Mouse (Mus musculus) cerebellum, adult 11-12 months (tissue): ENCODE data around the gene P2ry14.
"Not testable (repeated sequence)": the region's sequence is repeated elsewhere in the genome, so short reads cannot be mapped to it uniquely, and the experiment has no call there.

ENCODE experiments used
- DNase-seq: peaks from one replicate; pipeline ENCODE4 v3.0.0; 2022

The P2ry14 gene

DNA sequence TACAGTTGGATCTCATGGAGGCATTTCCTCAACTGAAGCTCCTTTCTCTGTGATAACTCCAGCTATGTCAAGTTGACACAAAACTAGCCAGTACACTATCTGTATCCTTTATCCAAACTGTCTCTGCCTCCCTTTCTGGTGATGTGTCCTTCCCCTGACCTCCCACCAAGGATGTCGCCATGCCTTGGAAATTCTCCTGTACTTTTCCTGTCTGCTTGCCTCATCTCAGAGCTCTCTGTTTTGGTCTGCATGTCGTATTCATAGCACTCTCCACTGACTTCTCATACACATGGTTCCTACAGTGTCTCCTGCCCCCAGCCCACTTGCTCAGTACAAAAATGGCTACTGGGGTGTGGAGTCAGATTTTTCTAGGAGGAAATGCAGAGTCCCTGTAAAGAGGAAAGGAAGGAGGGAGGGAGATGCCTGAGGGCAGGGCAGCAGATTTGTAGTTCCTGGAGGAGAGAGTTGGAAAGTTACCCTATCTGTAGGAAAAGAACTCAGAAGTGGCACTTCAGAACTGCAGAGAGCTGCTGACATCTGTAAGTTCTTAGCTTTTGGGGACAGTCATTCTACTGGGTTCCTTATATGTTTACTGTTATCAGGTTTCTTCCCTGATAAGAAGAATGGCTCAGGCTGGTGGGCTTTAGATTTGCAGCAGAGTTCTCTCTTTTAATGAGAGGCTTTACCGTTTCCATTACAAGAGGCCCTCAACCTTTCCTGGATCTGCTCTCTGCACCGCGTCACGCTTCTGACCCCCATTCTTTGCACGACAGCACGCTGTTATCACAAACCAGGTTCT lies 11.7 kb downstream of the P2ry14 start:
- no peak for DNase-seq

DNA sequence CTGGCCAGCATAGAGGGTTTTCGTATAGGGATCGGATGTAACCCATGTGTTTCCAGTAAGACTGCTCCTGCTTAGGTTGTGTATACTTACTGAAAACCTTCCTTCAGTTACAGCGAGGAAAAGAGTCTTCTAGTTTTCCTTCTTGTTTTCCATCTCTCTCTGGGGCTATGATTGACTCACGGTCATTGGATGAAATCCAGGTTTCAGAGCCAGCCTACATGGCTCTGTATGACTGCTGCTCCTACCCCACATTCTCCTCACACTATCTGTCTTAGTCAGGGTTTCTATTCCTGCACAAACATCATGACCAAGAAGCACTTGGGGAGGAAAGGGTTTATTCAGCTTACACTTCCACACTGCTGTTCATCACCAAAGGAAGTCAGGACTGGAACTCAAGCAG lies 12.5 kb downstream of the P2ry14 start:
- DNase-seq = not testable (repeated sequence)

DNA sequence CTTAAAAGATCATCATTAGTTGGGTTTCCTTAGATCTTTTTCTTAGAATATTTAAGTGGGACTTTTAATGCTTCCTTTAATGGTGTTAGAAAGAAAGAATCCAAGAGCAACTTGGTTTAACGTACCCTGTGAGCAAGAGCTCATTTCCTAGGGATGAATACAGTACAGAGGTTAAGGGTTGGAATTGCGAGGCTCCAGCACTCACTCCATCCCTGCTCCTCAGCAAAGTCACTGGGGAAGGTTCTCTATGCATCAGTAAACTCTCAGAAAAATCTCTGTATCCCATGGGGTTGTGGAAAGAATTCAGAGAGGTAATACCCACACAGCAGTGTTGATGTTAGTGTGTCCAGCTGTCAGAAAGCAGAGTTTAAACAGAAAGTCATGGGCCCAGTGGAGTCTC lies 13.3 kb downstream of the P2ry14 start:
- no peak for DNase-seq

DNA sequence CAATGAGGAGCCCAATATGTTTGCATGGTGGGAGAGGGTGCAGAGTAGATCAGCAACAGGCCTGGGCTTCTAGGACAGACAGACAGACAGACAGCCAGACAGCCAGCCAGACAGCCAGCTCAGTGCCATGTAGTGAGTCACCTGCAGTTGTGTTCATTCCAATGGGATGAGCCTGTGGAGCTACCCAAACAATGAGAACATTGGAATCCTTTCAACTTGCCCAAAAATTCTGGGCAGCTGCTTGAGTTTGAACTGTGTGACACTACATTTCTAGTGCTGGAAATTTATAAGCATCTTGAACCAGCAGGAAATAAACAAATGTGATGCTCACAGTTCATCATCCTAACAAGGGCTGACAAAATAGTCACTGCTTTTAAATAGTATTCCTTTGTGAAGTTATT lies 13.8 kb downstream of the P2ry14 start:
- no peak for DNase-seq

DNA sequence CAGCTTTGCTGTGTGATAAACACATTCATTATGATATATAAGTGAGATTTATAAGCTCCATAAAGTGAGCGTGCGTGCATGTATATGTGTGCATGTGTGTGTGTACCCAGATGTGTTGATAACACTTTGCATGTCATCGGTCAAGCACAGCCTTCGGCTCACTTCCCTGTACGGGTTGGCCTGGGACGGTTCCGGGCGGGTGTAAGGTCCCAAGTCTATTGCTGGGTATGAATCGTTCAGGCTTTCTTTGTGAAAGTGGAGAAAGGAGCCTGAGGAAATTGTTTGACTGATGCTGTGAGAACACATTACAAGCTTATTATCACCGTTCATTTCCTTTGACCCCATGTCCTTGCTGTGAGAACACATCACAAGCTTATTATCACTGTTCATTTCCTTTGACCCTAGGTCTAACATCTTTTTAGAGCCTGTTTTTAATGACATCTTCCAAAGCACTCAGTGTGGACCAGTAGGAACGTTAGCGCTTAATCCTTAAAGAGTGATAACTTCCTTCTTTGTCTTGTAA lies 14.4 kb downstream of the P2ry14 start:
- DNase-seq = no peak

DNA sequence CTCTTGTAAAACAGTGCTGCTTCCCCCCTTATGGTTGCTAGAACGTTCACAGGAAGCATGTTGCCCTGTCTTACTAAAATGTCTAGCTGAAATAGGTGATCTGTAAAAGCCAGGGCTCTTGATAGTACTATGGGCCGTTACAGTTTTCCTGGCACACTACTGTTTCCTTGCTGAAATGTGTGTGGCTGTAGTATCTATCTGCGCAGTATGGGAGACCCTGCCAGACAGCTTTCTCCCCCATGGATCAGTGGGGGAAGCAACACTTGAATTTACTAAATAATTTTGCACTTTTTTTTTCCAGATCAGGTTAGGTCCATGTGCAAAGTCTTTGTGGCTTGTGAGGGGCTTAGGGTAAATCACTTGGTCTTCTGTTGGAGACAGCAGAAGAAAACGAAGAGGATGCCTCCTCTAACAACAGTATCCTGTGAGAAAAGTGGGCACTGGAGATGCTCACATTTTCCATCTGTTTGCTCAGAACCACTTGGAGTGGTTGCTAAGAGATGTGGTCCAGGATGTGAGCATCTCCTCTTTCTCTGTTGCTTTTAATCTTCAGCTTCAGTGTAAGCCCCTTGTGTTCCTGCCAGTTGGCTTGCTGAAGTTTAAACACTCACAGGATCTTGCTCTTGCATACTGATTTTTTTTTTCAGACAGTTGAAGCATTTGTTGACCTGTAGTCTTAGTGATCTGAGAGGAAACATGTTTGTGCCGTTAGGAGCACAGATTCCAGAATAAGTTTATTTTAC lies 17.3 kb downstream of the P2ry14 start:
- DNase-seq = no peak

DNA sequence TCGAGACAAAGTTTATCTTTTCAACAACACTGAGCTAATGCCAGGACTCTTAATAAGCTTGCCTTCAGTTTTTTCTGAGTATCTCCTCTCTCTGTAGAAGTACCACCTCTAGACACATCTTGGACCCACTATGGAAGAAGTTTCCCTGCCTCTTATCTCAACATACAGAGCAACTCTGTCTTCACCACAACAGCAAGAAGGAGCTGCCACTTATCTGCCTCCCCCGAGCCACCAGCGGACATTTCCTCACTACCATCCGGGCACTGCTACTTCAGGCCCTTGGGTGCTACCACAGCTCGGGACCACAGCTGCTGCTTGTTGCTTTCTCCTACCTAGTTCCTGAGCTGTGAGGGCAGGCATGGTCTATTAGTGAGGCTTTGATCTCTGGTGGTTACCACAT lies 20.2 kb downstream of the P2ry14 start:
- DNase-seq = no peak

DNA sequence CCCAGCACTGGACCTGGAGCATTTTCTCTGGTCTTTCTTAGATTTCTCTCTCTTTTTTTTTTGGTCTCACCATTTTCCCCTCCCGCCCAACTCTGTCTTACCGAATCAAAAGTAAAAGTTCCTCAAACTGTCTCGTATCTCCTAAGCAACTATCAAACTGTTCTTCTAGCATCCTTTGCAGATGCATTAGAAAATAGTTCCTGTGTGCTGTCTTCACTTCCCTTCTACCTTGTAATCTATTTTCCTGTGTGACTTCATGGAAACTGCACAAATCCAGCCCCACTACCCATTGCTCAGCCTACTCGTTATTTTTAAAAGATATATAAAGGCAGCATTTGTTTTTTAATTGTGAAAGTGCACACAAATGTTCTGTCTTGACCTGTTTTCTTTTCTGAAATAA lies 21.5 kb downstream of the P2ry14 start:
- no peak for DNase-seq

DNA sequence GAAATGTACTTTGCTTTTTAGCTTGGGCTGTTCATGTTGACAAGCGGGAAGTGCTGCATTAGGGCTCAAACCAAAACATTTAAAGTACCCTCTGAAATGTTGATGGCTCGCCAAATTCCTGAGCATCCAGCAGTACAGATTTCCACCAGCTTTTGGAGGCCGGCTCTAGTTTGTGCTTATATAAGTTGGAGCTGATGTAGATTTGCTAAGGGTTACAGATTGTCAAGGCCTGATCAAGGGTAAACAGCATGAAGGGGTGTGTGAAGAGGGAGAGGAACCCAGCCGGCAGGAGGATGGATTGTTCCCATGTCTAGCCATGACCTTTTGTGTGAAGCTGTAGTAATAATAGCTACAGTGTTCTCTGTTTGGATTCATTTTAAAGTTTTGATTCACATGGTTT lies 22.3 kb downstream of the P2ry14 start:
- DNase-seq = no peak

DNA sequence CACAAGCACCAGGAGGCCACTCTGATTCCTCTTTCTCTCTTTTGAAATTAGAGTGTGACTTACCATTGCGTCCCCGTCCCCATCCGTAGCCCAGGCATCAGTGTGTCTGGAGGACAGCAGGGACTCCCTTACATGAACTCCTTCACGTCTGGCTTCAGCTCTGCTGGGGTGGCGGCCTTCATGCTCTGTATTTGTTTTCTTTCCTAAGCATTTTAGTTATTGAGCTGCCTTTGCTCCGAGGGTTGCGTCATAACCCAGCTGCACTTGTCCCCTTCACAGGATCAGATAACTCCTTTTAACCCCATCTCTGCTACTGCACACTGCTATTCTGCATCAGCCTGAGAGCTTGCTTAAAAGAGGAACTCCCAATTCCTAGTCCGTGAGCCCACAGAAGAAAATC lies 23.0 kb downstream of the P2ry14 start:
- no peak for DNase-seq

DNA sequence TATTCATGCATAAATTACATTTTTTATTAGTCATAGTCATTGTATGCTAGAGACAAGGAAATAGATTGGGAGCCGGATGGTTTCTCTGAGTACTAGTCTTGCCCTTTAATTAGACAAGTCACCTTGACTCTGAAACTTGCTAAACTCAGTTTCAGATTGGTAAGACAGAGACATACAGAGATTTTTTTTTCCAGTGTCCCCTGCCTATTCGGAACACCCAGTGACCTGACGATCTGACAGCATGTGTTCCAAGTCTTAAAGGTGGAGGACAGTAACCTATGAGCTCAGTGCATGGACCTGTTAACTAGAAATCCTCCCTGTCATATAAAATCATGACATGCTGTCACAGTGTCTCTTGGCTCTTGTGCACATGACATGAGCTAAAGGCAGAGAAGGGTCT lies 23.9 kb downstream of the P2ry14 start:
- no peak for DNase-seq

DNA sequence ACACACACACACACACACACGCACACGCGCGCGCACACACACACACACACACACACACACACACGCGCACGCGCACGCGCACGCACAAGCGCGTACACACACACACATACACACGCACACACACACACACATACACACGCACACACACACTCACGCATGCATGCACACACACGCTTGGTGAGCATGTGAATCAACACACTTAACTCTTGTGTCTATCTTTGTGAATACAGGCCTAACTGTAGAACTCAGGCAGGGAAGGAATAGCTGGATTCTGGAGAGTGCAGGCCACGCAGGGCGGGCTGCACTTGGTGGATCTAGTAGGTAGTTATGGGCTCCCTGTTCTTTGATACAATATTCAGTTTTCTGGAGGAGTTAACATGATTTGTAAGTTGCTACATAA lies 24.7 kb downstream of the P2ry14 start:
- no peak for DNase-seq

DNA sequence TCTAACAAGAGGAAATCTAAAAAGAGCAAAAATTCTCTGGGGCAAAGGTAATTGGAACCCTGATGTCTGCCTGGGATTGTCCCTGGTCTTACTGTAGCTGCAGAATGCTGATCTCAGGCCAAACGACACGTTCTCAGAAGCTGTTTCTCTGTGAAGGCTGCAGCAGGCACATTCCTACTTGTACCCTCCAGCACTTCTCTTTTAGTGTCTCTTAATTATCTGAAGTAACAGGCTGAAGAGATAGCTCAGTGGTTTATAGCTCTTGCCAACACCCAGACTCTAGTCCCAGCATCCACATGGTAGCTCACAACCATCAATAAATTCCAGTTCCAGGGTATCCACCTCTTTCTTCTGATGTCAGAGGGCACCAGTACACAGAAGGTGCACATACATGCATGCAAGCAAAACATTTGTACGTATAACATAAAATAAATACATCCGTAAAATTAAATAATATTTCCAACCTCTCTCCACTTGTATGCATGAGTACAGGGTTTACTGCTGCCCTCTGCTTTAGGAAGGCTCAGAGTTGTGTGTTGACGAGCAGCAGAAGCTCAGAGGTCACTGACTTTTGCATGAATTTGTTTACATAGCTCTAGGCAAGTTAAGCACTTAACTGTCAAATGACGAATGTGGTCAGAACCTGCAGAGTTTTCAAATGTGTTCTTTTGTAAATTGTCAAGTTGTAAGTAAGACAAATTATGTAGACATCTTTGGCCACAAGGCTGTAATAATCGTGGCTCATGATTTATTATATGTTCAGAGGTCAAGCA lies 27.4 kb downstream of the P2ry14 start:
- DNase-seq = no peak

DNA sequence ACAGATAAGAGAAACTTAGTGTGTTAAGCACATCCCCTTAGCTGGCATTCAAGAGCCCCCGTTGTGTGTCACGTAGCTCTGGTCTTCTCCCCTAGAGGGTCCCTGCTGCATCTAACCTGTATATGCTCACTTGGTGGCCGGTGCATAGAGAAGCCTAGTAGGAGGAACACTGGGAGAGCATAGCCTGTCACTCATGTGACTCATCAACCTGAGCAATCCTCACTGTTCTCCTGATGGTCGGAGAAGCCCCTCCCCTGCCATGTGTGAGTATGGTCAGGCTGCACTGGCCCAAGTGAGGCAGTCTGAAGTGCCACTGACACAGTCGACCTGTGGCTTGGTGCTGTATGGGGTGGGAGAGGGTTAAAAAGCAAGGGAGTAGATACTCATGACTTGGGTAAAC lies 28.4 kb downstream of the P2ry14 start:
- no peak for DNase-seq

DNA sequence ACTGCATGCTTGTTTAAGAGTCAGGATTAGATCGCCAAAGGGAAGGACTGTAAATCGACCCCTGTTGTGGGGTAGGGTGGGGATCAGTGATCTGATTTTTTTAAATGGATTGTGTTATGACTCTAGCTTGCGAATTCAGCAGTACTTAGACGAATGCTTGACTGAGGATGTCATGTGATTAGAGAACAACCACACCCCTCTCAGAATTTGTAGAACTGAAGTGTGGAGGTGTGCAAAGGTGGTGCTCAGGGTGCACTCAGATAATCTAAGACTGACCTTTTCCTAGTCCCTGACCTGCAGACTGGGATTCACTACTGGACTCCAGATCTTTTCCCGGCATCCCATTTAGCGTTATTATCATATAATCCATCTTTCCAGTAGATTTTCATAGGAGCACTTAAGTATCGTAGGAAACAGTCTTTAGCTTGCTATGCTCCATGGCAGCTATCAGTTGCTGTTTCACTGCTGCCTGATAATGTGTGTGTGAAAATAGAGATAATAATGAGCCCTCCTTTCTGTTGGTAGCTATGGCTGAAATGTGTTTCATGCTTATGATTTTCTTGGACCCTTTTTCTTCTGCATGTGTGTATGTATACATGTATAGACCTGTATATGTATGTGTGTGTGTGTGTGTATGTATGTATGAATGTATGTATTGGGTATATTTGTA lies 31.5 kb downstream of the P2ry14 start:
- DNase-seq = no peak

DNA sequence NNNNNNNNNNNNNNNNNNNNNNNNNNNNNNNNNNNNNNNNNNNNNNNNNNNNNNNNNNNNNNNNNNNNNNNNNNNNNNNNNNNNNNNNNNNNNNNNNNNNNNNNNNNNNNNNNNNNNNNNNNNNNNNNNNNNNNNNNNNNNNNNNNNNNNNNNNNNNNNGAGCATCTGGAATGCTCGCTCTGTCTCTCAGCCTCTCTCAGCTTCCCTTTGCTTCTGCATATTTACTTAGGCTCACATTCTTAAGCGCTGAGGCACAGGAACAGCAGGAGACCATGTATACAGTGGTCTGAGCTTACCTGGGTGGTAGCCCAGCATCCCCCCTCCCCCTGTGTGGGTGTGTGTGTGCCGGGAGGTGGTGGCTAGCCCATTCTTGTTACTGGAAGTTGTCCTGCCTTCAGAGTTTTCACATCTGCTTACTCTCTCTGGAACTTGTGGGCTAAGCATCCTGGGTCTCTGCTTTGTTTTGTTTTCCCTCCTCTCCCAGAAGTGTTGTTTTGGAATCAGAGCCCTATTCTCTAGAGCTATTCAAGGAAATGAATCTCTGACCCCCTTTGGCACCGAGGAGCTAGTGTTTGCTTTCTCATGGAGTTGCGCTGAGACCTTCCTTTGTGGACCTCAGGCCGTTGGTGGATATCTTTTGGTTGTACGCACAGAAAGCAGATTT lies 32.2 kb downstream of the P2ry14 start:
- DNase-seq = no peak

DNA sequence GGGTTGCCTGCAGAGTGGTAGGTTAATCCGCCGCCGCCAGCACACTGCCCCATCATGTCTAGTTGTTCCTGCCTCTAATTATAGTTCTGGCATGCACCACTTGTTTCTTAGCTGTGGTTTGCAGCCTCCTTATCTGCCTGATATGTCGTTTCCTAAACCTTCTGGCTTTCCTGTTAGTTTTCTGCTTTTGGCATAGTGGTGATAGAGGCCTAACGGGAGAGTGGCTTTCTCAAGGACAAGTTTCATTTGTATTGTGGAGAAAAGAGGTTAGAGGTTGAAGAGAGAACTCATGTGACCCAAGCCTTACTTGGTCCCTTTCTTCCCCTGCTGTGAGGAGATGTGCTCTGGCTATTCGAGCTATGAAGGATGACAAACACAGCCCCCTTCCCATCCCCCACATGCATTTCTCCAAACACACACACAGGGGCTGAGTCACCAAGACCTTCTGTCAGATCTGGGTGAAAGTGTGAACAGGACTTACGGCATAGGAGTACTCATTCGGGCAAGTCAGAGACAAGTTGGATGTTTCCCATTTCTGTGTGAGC lies 39.4 kb downstream of the P2ry14 start:
- DNase-seq = no peak

DNA sequence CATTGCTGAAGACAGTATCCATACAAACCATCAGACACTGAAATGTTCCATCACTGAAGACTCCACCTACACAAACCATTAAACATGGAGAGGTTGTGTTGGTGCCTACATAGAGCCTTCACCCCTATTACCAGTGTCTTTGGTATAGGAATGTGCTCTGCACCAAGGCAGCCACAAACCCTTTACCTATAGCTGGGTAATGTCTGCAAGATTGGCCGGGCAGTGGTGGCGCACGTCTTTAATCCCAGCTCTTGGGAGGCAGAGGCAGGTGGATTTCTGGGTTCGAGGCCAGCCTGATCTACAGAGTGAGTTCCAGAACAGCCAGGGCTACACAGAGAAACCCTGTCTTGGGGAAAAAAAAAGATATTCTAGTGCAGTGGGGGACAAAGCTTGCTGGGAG lies 40.1 kb downstream of the P2ry14 start:
- DNase-seq = not testable (repeated sequence)

DNA sequence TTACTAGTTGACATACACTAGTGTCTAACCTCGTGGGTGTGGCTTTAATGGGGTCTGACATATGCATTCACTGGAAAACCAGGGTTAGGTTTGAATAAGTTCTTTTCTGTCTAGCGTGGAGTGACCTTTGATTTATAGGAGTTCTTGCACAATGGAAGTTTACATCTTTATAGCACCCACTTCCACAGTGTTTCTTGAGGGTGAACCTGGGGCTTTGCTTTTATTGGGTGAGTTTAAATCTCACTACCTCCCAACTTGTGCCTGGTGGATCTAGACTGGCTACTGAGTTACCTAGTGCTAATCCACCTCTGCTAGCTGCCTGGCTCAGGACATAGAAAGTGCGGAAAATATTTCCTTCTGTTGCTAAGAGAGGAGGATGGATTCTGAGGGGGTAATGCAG lies 41.5 kb downstream of the P2ry14 start:
- no peak for DNase-seq

DNA sequence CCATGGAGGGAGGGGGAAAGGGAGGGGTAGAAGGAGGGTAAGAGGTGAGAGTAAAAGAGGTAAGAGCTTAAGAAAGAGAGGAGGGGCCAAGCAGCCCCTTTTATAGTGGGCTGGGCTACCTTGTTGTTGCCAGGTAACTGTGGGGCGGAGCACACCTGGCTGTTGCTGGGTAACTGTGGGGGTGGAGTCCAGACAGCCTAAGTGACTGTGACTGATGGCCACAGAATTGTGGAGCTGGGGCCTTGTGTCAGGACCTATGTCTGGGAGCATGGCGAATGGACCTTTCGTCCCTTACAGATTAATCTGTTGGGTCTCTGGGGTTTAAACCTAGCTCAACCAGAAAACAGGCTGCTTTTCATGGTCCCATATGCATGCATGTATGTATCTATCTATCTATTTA lies 43.6 kb downstream of the P2ry14 start:
- DNase-seq = not testable (repeated sequence)

DNA sequence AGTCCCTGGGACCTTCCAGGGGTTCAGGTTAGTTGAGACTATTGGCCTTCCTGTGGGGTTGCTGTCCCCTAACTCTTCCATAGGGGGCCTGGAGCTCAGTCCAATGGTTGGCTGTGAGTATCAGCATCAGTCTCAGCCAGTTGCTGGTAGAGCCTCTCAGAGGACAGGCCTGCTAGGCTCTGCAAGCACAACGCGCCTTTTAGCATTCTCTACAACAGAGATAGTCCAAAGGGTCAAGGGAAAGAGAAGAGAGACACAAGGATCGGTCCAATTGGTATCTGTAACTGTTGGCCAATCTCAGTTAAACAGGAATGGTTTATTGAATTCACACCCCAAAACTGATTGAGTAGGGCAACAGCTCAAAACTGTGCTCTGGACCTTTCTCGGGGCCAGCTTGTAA lies 46.0 kb downstream of the P2ry14 start:
- DNase-seq = no peak

DNA sequence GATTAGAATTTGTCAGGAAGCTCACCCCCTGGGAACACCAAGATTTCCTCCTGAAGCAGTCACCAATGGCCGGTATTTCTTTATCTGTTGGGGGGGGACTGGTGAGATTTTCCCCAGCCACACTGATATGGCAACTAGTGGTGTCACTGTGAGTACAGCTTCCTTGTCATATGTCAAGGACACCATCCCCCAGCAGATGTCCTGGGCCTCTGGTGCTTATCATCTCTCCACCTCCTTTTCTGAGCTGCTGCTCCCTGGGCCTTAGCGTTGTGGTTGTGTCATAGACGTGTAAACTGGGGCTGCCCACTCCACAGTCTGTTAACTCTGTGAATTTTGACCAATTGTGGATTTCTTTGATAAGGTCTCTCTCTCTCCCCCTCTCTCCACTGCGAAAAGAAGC lies 49.0 kb downstream of the P2ry14 start:
- DNase-seq = no peak
